Mouse (Mus musculus): ENCODE results near the gene Ugt1a6a.
"Not testable (repeated sequence)": the region's sequence is repeated elsewhere in the genome, so short reads cannot be mapped to it uniquely, and the experiment has no call there.

- TF ChIP-seq CTCF (IDR thresholded peaks at IDR 0.05; ENCODE audit: low read depth, low read length); POLR2A (IDR thresholded peaks at IDR 0.05; ENCODE audit: extremely low read depth, insufficient read depth, low read length): not testable (repeated sequence)
Measured at GRCm38 (mm10) chr1:88223011-88223515, 88.5 kb downstream of the Ugt1a6a start.
